Mouse (Mus musculus) E14TG2a.4 (cell line): ENCODE results near the gene Skp2.

ENCODE experiments used
- CTCF ChIP-seq: conservative IDR thresholded peaks from 2 replicates; pipeline ENCODE4 v1.5.1; 2014; ENCODE audit warnings: low read length
- NANOG ChIP-seq: IDR thresholded peaks from 2 replicates; pipeline ENCODE4 v1.6.1; 2014; ENCODE audit warnings: borderline replicate concordance, low read length, mixed read lengths
- POU5F1 ChIP-seq: IDR thresholded peaks from 2 replicates; pipeline ENCODE4 v1.6.1; 2014; ENCODE audit warnings: low read length, borderline replicate concordance

DNA sequence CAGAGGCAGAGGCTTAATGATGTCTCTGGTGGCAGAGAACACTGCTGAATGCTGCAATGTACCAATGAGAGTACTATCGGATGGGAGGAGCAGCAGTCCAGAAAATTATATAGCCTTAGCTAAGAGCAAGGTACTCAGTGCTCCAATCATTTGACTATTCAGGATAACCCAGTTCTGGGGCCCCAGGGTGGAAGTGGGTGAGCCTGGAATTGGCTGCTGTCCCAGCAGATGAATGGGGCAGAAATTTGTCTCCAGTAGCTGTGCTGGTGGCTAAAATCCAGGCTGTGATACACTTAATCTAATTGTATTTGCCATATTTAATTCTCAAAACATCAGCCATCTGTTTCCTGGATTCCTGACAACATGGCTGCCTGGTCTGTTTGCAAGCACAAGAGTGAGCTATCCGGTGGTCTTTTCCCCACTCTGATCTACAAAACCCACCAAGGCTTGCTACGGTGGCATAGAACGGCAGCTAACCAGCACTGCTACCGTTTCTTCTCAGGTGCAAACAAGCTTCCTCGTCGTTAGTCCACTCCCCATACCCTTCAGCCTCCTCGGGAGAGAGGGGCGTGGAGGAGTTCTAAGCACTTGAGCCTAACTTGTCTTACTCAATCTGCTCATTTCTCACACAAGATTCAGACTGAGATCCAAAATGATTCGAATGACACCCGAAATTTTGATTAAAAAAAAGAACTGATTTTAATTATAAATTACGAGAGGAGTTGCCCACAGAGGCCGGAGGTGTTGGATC lies 22.4 kb downstream of the Skp2 start:
- TF ChIP-seq CTCF (no peak), POU5F1 (no peak), NANOG (no peak)
